8 mouse cellular contexts compared by ENCODE assay signal in genomic region chr11:74619201-74619955, GRCm38 (mm10). TPM values are rescaled to one million over a fixed set of nuclear protein-coding genes. Genes with fewer than 3 reads are reported as not detected.
DNase-seq lines count a peak whose midpoint lies in the region; ATAC-seq and TF ChIP-seq lines count a peak whose summit lies in the region.

Gene Ccdc92b, plus strand, starts transcription at chr11:74619605.

- WGBS in cerebellum, adult 2 months, result under 1% methylated on average over 49 of the region's 63 CpGs
- WGBS in forebrain, postnatal 0 days, result under 1% methylated on average over 52 of the region's 63 CpGs
- 2% methylated on average over 42 of the region's 63 CpGs for WGBS in lung, embryonic 16.5 days

- TF ChIP-seq CTCF in cerebellum, adult 2 months (IDR thresholded peaks at IDR 0.05; ENCODE audit: borderline replicate concordance, insufficient read depth, low read depth, low read length), result no peak
- TF ChIP-seq CTCF in forebrain, postnatal 0 days (IDR thresholded peaks at IDR 0.05; ENCODE audit: low read depth), result 0 out of 2 replicates have a peak, but pooled peaks have one; percentile 11
- no peak; the same call in none of the 2 replicates for TF ChIP-seq CTCF in layer of hippocampus, adult 2 months (conservative IDR thresholded peaks at IDR 0.05)

- intact Hi-C loops in heart, postnatal 36 days (cut with DNase I), result no loop called here

- H3K9me3 ChIP-seq in forebrain, postnatal 0 days (ENCODE audit: low read length), result no peaks in the 10 kb centered on the region
- H3K9me3 ChIP-seq in lung, embryonic 16.5 days (ENCODE audit: control insufficient read depth, low read length), result no peaks in the 10 kb centered on the region

- peak within 1 kb of the TSS; percentile 81 for H3K9ac ChIP-seq in forebrain, postnatal 0 days
- no peak within 1 kb of the TSS for H3K9ac ChIP-seq in lung, embryonic 16.5 days (ENCODE audit: low read length)

- TF ChIP-seq POLR2A in cerebellum, adult 2 months (IDR thresholded peaks at IDR 0.05; ENCODE audit: borderline replicate concordance, insufficient read depth, low read length), result no peak

- no peaks in the 10 kb centered on the region for H3K27me3 ChIP-seq in cerebellum, adult 2 months (ENCODE audit: control insufficient read depth, insufficient read depth, low read length)
- peaks cover 8% of the 10 kb centered on the region; the same call in 1 of the 2 replicates for H3K27me3 ChIP-seq in forebrain, postnatal 0 days (ENCODE audit: insufficient read depth, low read length)
- H3K27me3 ChIP-seq in lung, embryonic 16.5 days (ENCODE audit: control insufficient read depth, insufficient read depth, low read depth, low read length), result peaks cover 21% of the 10 kb centered on the region

- peak within 1 kb of the TSS; percentile 87 for H3K4me3 ChIP-seq in cerebellum, adult 2 months (replicated peaks; ENCODE audit: insufficient read depth, low read depth, low read length)
- H3K4me3 ChIP-seq in forebrain, postnatal 0 days (ENCODE audit: low read depth, low read length), result peak within 1 kb of the TSS; percentile 80
- H3K4me3 ChIP-seq in layer of hippocampus, adult 2 months, result peak within 1 kb of the TSS; percentile 82
- peak within 1 kb of the TSS; percentile 27 for H3K4me3 ChIP-seq in lung, embryonic 16.5 days (ENCODE audit: low read length)

- peak; percentile 87 for ATAC-seq in forebrain, postnatal 0 days
- ATAC-seq in lung, embryonic 16.5 days (ENCODE audit: low read depth), result peak; percentile 93

- peaks cover 13% of the 10 kb centered on the region for H3K4me1 ChIP-seq in cerebellum, adult 2 months (ENCODE audit: control insufficient read depth, insufficient read depth, low read length)
- H3K4me1 ChIP-seq in forebrain, postnatal 0 days (ENCODE audit: insufficient read depth), result peaks cover 3% of the 10 kb centered on the region; the same call in 1 of the 2 replicates
- peaks cover 5% of the 10 kb centered on the region; the same call in 1 of the 2 replicates for H3K4me1 ChIP-seq in lung, embryonic 16.5 days (replicated peaks; ENCODE audit: control insufficient read depth, insufficient read depth, low read length)

- peak; percentile 35 for DNase-seq in MEL-GATA-1-ER (ENCODE audit: extremely low read depth, low read depth)
- DNase-seq in cerebellum, adult 2 months, result peak; percentile 69 to 83
- peak; percentile 80 for DNase-seq in forebrain, postnatal 0 days
- DNase-seq in heart, postnatal 36 days, result peak; percentile 65 to 81
- peak; percentile 47 to 74 for DNase-seq in layer of hippocampus, adult 2 months (ENCODE audit: low spot score in 2 of 2)
- DNase-seq in ovary, postnatal 10 days (ENCODE audit: low spot score), result peak; percentile 72
- peak; percentile 86 for DNase-seq in thymus, postnatal 14 days

- peak within 1 kb of the TSS; percentile 76 for H3K4me2 ChIP-seq in forebrain, postnatal 0 days (ENCODE audit: low read depth)
- peak within 1 kb of the TSS; percentile 43 for H3K4me2 ChIP-seq in lung, embryonic 16.5 days (ENCODE audit: low read depth, low read length)

- peaks cover 15% of the 10 kb centered on the region; the same call in 1 of the 2 replicates for H3K36me3 ChIP-seq in forebrain, postnatal 0 days (ENCODE audit: insufficient read depth)
- H3K36me3 ChIP-seq in lung, embryonic 16.5 days (ENCODE audit: control insufficient read depth, insufficient read depth, low read length), result no peaks in the 10 kb centered on the region

- H3K27ac ChIP-seq in cerebellum, adult 2 months (ENCODE audit: insufficient read depth, low read length), result peak within 1 kb of the TSS; percentile 68
- H3K27ac ChIP-seq in forebrain, postnatal 0 days (ENCODE audit: low read depth, low read length), result peak within 1 kb of the TSS; percentile 57; the same call in 1 of the 2 replicates
- H3K27ac ChIP-seq in layer of hippocampus, adult 2 months, result peak within 1 kb of the TSS; percentile 97
- no peak within 1 kb of the TSS for H3K27ac ChIP-seq in lung, embryonic 16.5 days (ENCODE audit: low read length)

RNA-seq across cellular contexts. Expression of gene Ccdc92b, which starts in this region (rescaled TPM):
- 21.8 and 22.7 TPM in 2 replicates for polyA plus RNA-seq in cerebellum, adult 2 months (2012; rRNA removed)
- 12.2 and 14.2 TPM in 2 replicates for total RNA-seq in forebrain, postnatal 0 days (2014; rRNA removed)
- 4.0 and 4.1 TPM in 2 replicates for polyA plus RNA-seq in forebrain, postnatal 0 days (2015; fragmentation: Nextera tagmentation; extraction: Ambion mirVana)
- under 1 TPM; 0.33 to 0.36 TPM for total RNA-seq in heart, postnatal 36 days (2021)
- total RNA-seq in layer of hippocampus, adult 2 months (2021), result 10 to 100 TPM; 21.5 to 23.9 TPM
- polyA plus RNA-seq in lung, embryonic 16.5 days (2015; fragmentation: Nextera tagmentation; extraction: Ambion mirVana), result 0.33 and 0.53 TPM in 2 replicates

Comparison
In these comparisons a context has a peak if more than half of its experiments do, and no peak if none do; other contexts are left out.
1. Peak in DNase-seq in heart, postnatal 36 days; RNA of the gene not detected or under 1 TPM.
2. Peak in ATAC-seq, H3K4me3 ChIP-seq and H3K4me2 ChIP-seq in lung, embryonic 16.5 days; RNA of the gene not detected or under 1 TPM.
3. DNase-seq: peak in every context shown above with its lines; median percentile 86 in thymus, postnatal 14 days; 80 in forebrain, postnatal 0 days; 76 in cerebellum, adult 2 months; 73 in heart, postnatal 36 days; 72 in ovary, postnatal 10 days; 60 in layer of hippocampus, adult 2 months; 35 in MEL-GATA-1-ER.
4. H3K4me3 ChIP-seq: peak in every context shown above with its lines; median percentile 87 in cerebellum, adult 2 months; 82 in layer of hippocampus, adult 2 months; 80 in forebrain, postnatal 0 days; 27 in lung, embryonic 16.5 days.